Mouse (Mus musculus) CH12.LX (cell line): ENCODE measurements around the gene Grap2. TPM values are rescaled to one million over a fixed set of nuclear protein-coding genes. Genes with fewer than 3 reads are reported as not detected.

Experiments
- DNase-seq: peaks from one replicate; pipeline ENCODE4 v3.0.0-alpha.2; 2013; ENCODE audit errors: extremely low read depth
- H3K27ac ChIP-seq: 2 replicates; pipeline ENCODE4 v1.5.1; 2012; ENCODE audit warnings: low read depth, mild to moderate bottlenecking, control low read depth, moderate library complexity; ENCODE audit not compliant: insufficient read depth
- H3K27me3 ChIP-seq: replicated peaks from 2 replicates; pipeline ENCODE3; 2012; ENCODE audit warnings: inconsistent platforms
- H3K36me3 ChIP-seq, 2 experiments: replicated peaks in 1 of 2; 2 replicates each; pipeline versions ENCODE3 to v1.6.1; 2012; ENCODE audit warnings: inconsistent platforms in 1 of 2, low read length in 1 of 2, mild to moderate bottlenecking in 1 of 2, mixed read lengths in 1 of 2, moderate library complexity in 1 of 2; ENCODE audit not compliant: control insufficient read depth in 1 of 2, insufficient read depth in 1 of 2
- H3K4me1 ChIP-seq, 2 experiments: 2 replicates each; pipeline ENCODE4 v1.6.1; 2012; ENCODE audit warnings: inconsistent platforms in 1 of 2, moderate library complexity in 1 of 2; ENCODE audit not compliant: insufficient read depth in 2 of 2, control insufficient read depth in 1 of 2
- H3K4me2 ChIP-seq: 2 replicates; pipeline ENCODE4 v1.6.1; 2012; ENCODE audit warnings: low read depth, mild to moderate bottlenecking, control low read depth; ENCODE audit not compliant: poor library complexity, insufficient read depth, severe bottlenecking
- H3K4me3 ChIP-seq, 3 experiments: fragments of 150-350 bp in 1 of 3; sonication (generic) in 1 of 3; replicated peaks in 1 of 3; 2 replicates each; pipeline versions ENCODE3 to v1.5.1; 2011 to 2012; ENCODE audit warnings: low read depth in 2 of 3, low read length in 2 of 3, mild to moderate bottlenecking in 2 of 3, moderate library complexity in 2 of 3, control low read depth in 1 of 3, improper control_type of control experiment in 1 of 3, inconsistent platforms in 1 of 3, mixed read lengths in 1 of 3; ENCODE audit not compliant: poor library complexity in 1 of 3
- H3K79me2 ChIP-seq: replicated peaks from 2 replicates; pipeline ENCODE4 v1.6.1; 2012; ENCODE audit warnings: mild to moderate bottlenecking, moderate library complexity; ENCODE audit not compliant: control insufficient read depth, poor library complexity, insufficient read depth, severe bottlenecking; ENCODE audit errors: extremely low read depth
- H3K9ac ChIP-seq: 2 replicates; pipeline ENCODE4 v1.6.1; 2012; ENCODE audit warnings: low read depth, mild to moderate bottlenecking, control low read depth, moderate library complexity; ENCODE audit not compliant: insufficient read depth
- H3K9me3 ChIP-seq: replicated peaks from 2 replicates; pipeline ENCODE3; 2012; ENCODE audit warnings: low read length, inconsistent platforms, mixed read lengths
- BHLHE40 ChIP-seq: IDR thresholded peaks from 2 replicates; pipeline ENCODE4 v1.6.1; 2011; ENCODE audit warnings: mild to moderate bottlenecking, low read depth, low read length, improper control_type of control experiment
- CHD2 ChIP-seq: IDR thresholded peaks from 2 replicates; pipeline ENCODE4 v1.6.1; 2011; ENCODE audit warnings: low read length, improper control_type of control experiment
- CTCF ChIP-seq, 2 experiments: IDR thresholded peaks in 1 of 2; conservative IDR thresholded peaks in 1 of 2; 2 replicates each; pipeline ENCODE4 v1.5.1; 2011 to 2012; ENCODE audit warnings: low read depth in 2 of 2, low read length in 2 of 2, improper control_type of control experiment in 1 of 2, inconsistent platforms in 1 of 2, mild to moderate bottlenecking in 1 of 2, moderate library complexity in 1 of 2
- EP300 ChIP-seq: IDR thresholded peaks from 2 replicates; pipeline ENCODE4 v1.6.1; 2011; ENCODE audit warnings: low read length, improper control_type of control experiment
- ETS1 ChIP-seq: conservative IDR thresholded peaks from 2 replicates; pipeline ENCODE4 v1.6.1; 2012; ENCODE audit warnings: low read depth, mild to moderate bottlenecking, inconsistent platforms, low read length, improper control_type of control experiment, moderate library complexity
- GABPA ChIP-seq: IDR thresholded peaks from 2 replicates; pipeline ENCODE4 v1.6.1; 2012; ENCODE audit warnings: low read depth, low read length, improper control_type of control experiment, inconsistent platforms; ENCODE audit not compliant: insufficient replicate concordance
- IRF4 ChIP-seq: IDR thresholded peaks from 2 replicates; pipeline ENCODE4 v1.6.1; 2014; ENCODE audit warnings: low read depth, mild to moderate bottlenecking, inconsistent platforms, low read length, improper control_type of control experiment
- JUND ChIP-seq: conservative IDR thresholded peaks from 2 replicates; pipeline ENCODE4 v1.6.1; 2011; ENCODE audit warnings: low read depth, low read length, improper control_type of control experiment
- KAT2A ChIP-seq: IDR thresholded peaks from 2 replicates; pipeline ENCODE4 v1.6.1; 2012; ENCODE audit warnings: low read length, improper control_type of control experiment, inconsistent platforms; ENCODE audit not compliant: insufficient replicate concordance
- MAFK ChIP-seq: IDR thresholded peaks from 2 replicates; pipeline ENCODE4 v1.6.1; 2011; ENCODE audit warnings: low read length, improper control_type of control experiment; ENCODE audit not compliant: insufficient replicate concordance
- MAX ChIP-seq: IDR thresholded peaks from 2 replicates; pipeline ENCODE4 v1.6.1; 2011; ENCODE audit warnings: low read length, improper control_type of control experiment
- MAZ ChIP-seq: IDR thresholded peaks from 2 replicates; pipeline ENCODE4 v1.6.1; 2012; ENCODE audit warnings: low read depth, mild to moderate bottlenecking, inconsistent platforms, low read length, improper control_type of control experiment, moderate library complexity
- MEF2A ChIP-seq: IDR thresholded peaks from 2 replicates; pipeline ENCODE4 v1.6.1; 2014; ENCODE audit warnings: low read depth, mild to moderate bottlenecking, inconsistent platforms, low read length, improper control_type of control experiment, borderline replicate concordance
- NRF1 ChIP-seq: IDR thresholded peaks from 2 replicates; pipeline ENCODE4 v1.6.1; 2014; ENCODE audit warnings: low read depth, mild to moderate bottlenecking, inconsistent platforms, low read length, improper control_type of control experiment, moderate library complexity
- POLR2A ChIP-seq: IDR thresholded peaks from 2 replicates; pipeline ENCODE4 v1.6.1; 2011; ENCODE audit warnings: low read depth, mild to moderate bottlenecking, improper control_type of control experiment, low read length
- RCOR1 ChIP-seq: conservative IDR thresholded peaks from 2 replicates; pipeline ENCODE4 v1.6.1; 2012; ENCODE audit warnings: low read depth, mild to moderate bottlenecking, inconsistent platforms, low read length, improper control_type of control experiment
- TBP ChIP-seq: conservative IDR thresholded peaks from 2 replicates; pipeline ENCODE4 v1.6.1; 2011; ENCODE audit warnings: low read depth, low read length, improper control_type of control experiment
- TCF12 ChIP-seq: IDR thresholded peaks from 2 replicates; pipeline ENCODE4 v1.6.1; 2014; ENCODE audit warnings: low read depth, mild to moderate bottlenecking, inconsistent platforms, low read length, improper control_type of control experiment
- ZC3H11A ChIP-seq: IDR thresholded peaks from 2 replicates; pipeline ENCODE4 v1.6.1; 2012; ENCODE audit warnings: low read depth, mild to moderate bottlenecking, inconsistent platforms, low read length, improper control_type of control experiment
- ZMIZ1 ChIP-seq: IDR thresholded peaks from 2 replicates; pipeline ENCODE4 v1.6.1; 2012; ENCODE audit warnings: low read depth, mild to moderate bottlenecking, inconsistent platforms, low read length, improper control_type of control experiment
- dilution Hi-C: fragments of 300-500 bp; cut with MboI; formaldehyde crosslinking; loops from 2 replicates; pipeline ENCODE4 v1.14.3; 2020; ENCODE audit warnings: low sequenced_read_pairs; ENCODE audit not compliant: extremely low pct_unique_long_range_greater_than_20kb, extremely low pct_ligation_motif_present
- in situ Hi-C: fragments of 300-500 bp; cut with MboI; formaldehyde crosslinking; loops from 3 replicates; pipeline ENCODE4 v1.14.3; 2019; ENCODE audit warnings: low sequenced_read_pairs, low pct_ligation_motif_present, low pct_unique_long_range_greater_than_20kb, mixed read lengths
- polyA plus RNA-seq: library from polyadenylated mRNA; unstranded; fragments of >175 nt; gene quantifications from 2 replicates; pipeline ENCODE4 v1.2.1, GENCODE M21; 2012; ENCODE audit warnings: low read depth; ENCODE audit not compliant: insufficient read length
- total RNA-seq, 2 experiments: library from RNA; depleted of rRNA; stranded (reverse); fragments of 300-350 nt in 1 of 2; fragments of >200 nt in 1 of 2; gene quantifications; 2 replicates each; pipeline ENCODE4 v1.2.3; 2012 to 2014

Grap2 gene
- total and polyA plus RNA-seq, 3 experiments, result 1.5 to 6.2 (median 5.0) TPM

GRCm38 (mm10) chr15:80575817-80576370 lies 3.5 kb downstream of the Grap2 start:
- Histone ChIP-seq H3K4me2 (no peak overlapping the region), H3K36me3 (no peaks in the 10 kb centered on the region), H3K9me3 (no peaks in the 10 kb centered on the region), H3K27me3 (peaks cover 2% of the 10 kb centered on the region), H3K9ac (no peak overlapping the region), H3K4me1 (peaks cover 5 to 48% of the 10 kb centered on the region in 2 experiments), H3K4me3 (no peak overlapping the region), H3K79me2 (no peaks in the 10 kb centered on the region), H3K27ac (no peak overlapping the region)
- in situ Hi-C loops (no loop called here), dilution Hi-C loops (no loop called here)
- DNase-seq, result no peak
- TF ChIP-seq ETS1 (no peak), MAZ (no peak), JUND (no peak), MAX (no peak), MEF2A (no peak), POLR2A (no peak), EP300 (no peak), MAFK (no peak), NRF1 (no peak), BHLHE40 (no peak), IRF4 (no peak), CHD2 (no peak), CTCF (conservative IDR thresholded peaks at IDR 0.05 in 1 of 2, IDR thresholded peaks at IDR 0.05 in 1 of 2; ENCODE audit: low read depth in 2 of 2, low read length in 2 of 2) (no peak), TBP (no peak), TCF12 (no peak), ZMIZ1 (no peak), KAT2A (no peak)

GRCm38 (mm10) chr15:80576415-80576994 lies 4.1 kb downstream of the Grap2 start:
- Histone ChIP-seq H3K4me3 (no peak overlapping the region), H3K4me1 (peaks cover 5 to 48% of the 10 kb centered on the region in 2 experiments), H3K79me2 (no peaks in the 10 kb centered on the region), H3K9me3 (no peaks in the 10 kb centered on the region), H3K27ac (no peak overlapping the region), H3K9ac (no peak overlapping the region), H3K36me3 (no peaks in the 10 kb centered on the region), H3K4me2 (no peak overlapping the region), H3K27me3 (peaks cover 2% of the 10 kb centered on the region)
- no peak for DNase-seq
- in situ Hi-C loops (no loop called here), dilution Hi-C loops (no loop called here)
- TF ChIP-seq ZC3H11A (no peak), MAX (no peak), CHD2 (no peak), RCOR1 (no peak), GABPA (no peak), POLR2A (no peak)
